Mouse (Mus musculus) CH12.LX (cell line): Measurements from ENCODE around the gene Arhgef38. TPM values are rescaled to one million over a fixed set of nuclear protein-coding genes. Genes with fewer than 3 reads are reported as not detected.
A peak's percentile ranks its signal among the peaks of the same experiment; 100 is the strongest.

Experiments used
- DNase-seq: peaks from one replicate; pipeline ENCODE4 v3.0.0-alpha.2; 2013; ENCODE audit errors: extremely low read depth
- H3K27ac ChIP-seq: 2 replicates; pipeline ENCODE4 v1.5.1; 2012; ENCODE audit warnings: low read depth, mild to moderate bottlenecking, control low read depth, moderate library complexity; ENCODE audit not compliant: insufficient read depth
- H3K27me3 ChIP-seq: replicated peaks from 2 replicates; pipeline ENCODE3; 2012; ENCODE audit warnings: inconsistent platforms
- H3K36me3 ChIP-seq, 2 experiments: replicated peaks in 1 of 2; 2 replicates each; pipeline versions ENCODE3 to v1.6.1; 2012; ENCODE audit warnings: inconsistent platforms in 1 of 2, low read length in 1 of 2, mild to moderate bottlenecking in 1 of 2, mixed read lengths in 1 of 2, moderate library complexity in 1 of 2; ENCODE audit not compliant: control insufficient read depth in 1 of 2, insufficient read depth in 1 of 2
- H3K4me1 ChIP-seq, 2 experiments: 2 replicates each; pipeline ENCODE4 v1.6.1; 2012; ENCODE audit warnings: inconsistent platforms in 1 of 2, moderate library complexity in 1 of 2; ENCODE audit not compliant: insufficient read depth in 2 of 2, control insufficient read depth in 1 of 2
- H3K4me2 ChIP-seq: 2 replicates; pipeline ENCODE4 v1.6.1; 2012; ENCODE audit warnings: low read depth, mild to moderate bottlenecking, control low read depth; ENCODE audit not compliant: poor library complexity, insufficient read depth, severe bottlenecking
- H3K4me3 ChIP-seq, 3 experiments: fragments of 150-350 bp in 1 of 3; sonication (generic) in 1 of 3; replicated peaks in 1 of 3; 2 replicates each; pipeline versions ENCODE3 to v1.5.1; 2011 to 2012; ENCODE audit warnings: low read depth in 2 of 3, low read length in 2 of 3, mild to moderate bottlenecking in 2 of 3, moderate library complexity in 2 of 3, control low read depth in 1 of 3, improper control_type of control experiment in 1 of 3, inconsistent platforms in 1 of 3, mixed read lengths in 1 of 3; ENCODE audit not compliant: poor library complexity in 1 of 3
- H3K79me2 ChIP-seq: replicated peaks from 2 replicates; pipeline ENCODE4 v1.6.1; 2012; ENCODE audit warnings: mild to moderate bottlenecking, moderate library complexity; ENCODE audit not compliant: control insufficient read depth, poor library complexity, insufficient read depth, severe bottlenecking; ENCODE audit errors: extremely low read depth
- H3K9ac ChIP-seq: 2 replicates; pipeline ENCODE4 v1.6.1; 2012; ENCODE audit warnings: low read depth, mild to moderate bottlenecking, control low read depth, moderate library complexity; ENCODE audit not compliant: insufficient read depth
- H3K9me3 ChIP-seq: replicated peaks from 2 replicates; pipeline ENCODE3; 2012; ENCODE audit warnings: low read length, inconsistent platforms, mixed read lengths
- BHLHE40 ChIP-seq: IDR thresholded peaks from 2 replicates; pipeline ENCODE4 v1.6.1; 2011; ENCODE audit warnings: mild to moderate bottlenecking, low read depth, low read length, improper control_type of control experiment
- CHD1 ChIP-seq: IDR thresholded peaks from 2 replicates; pipeline ENCODE4 v1.6.1; 2012; ENCODE audit warnings: low read depth, low read length, improper control_type of control experiment, inconsistent platforms
- E2F4 ChIP-seq: IDR thresholded peaks from 2 replicates; pipeline ENCODE4 v1.6.1; 2011; ENCODE audit warnings: low read depth, low read length, improper control_type of control experiment; ENCODE audit not compliant: insufficient replicate concordance
- EP300 ChIP-seq: IDR thresholded peaks from 2 replicates; pipeline ENCODE4 v1.6.1; 2011; ENCODE audit warnings: low read length, improper control_type of control experiment
- ETS1 ChIP-seq: conservative IDR thresholded peaks from 2 replicates; pipeline ENCODE4 v1.6.1; 2012; ENCODE audit warnings: low read depth, mild to moderate bottlenecking, inconsistent platforms, low read length, improper control_type of control experiment, moderate library complexity
- HCFC1 ChIP-seq: IDR thresholded peaks from 2 replicates; pipeline ENCODE4 v1.6.1; 2012; ENCODE audit warnings: low read depth, mild to moderate bottlenecking, inconsistent platforms, low read length, improper control_type of control experiment
- IRF4 ChIP-seq: IDR thresholded peaks from 2 replicates; pipeline ENCODE4 v1.6.1; 2014; ENCODE audit warnings: low read depth, mild to moderate bottlenecking, inconsistent platforms, low read length, improper control_type of control experiment
- MAX ChIP-seq: IDR thresholded peaks from 2 replicates; pipeline ENCODE4 v1.6.1; 2011; ENCODE audit warnings: low read length, improper control_type of control experiment
- MAZ ChIP-seq: IDR thresholded peaks from 2 replicates; pipeline ENCODE4 v1.6.1; 2012; ENCODE audit warnings: low read depth, mild to moderate bottlenecking, inconsistent platforms, low read length, improper control_type of control experiment, moderate library complexity
- MEF2A ChIP-seq: IDR thresholded peaks from 2 replicates; pipeline ENCODE4 v1.6.1; 2014; ENCODE audit warnings: low read depth, mild to moderate bottlenecking, inconsistent platforms, low read length, improper control_type of control experiment, borderline replicate concordance
- NELFE ChIP-seq: IDR thresholded peaks from 2 replicates; pipeline ENCODE4 v1.6.1; 2011; ENCODE audit warnings: low read depth, low read length, improper control_type of control experiment
- NRF1 ChIP-seq: IDR thresholded peaks from 2 replicates; pipeline ENCODE4 v1.6.1; 2014; ENCODE audit warnings: low read depth, mild to moderate bottlenecking, inconsistent platforms, low read length, improper control_type of control experiment, moderate library complexity
- PAX5 ChIP-seq: IDR thresholded peaks from 2 replicates; pipeline ENCODE4 v1.6.1; 2012; ENCODE audit warnings: low read length, inconsistent platforms, mixed read lengths
- POLR2A ChIP-seq: IDR thresholded peaks from 2 replicates; pipeline ENCODE4 v1.6.1; 2011; ENCODE audit warnings: low read depth, mild to moderate bottlenecking, improper control_type of control experiment, low read length
- RAD21 ChIP-seq: IDR thresholded peaks from 2 replicates; pipeline ENCODE4 v1.6.1; 2011; ENCODE audit warnings: low read depth, mild to moderate bottlenecking, low read length, improper control_type of control experiment, moderate library complexity
- RCOR1 ChIP-seq: conservative IDR thresholded peaks from 2 replicates; pipeline ENCODE4 v1.6.1; 2012; ENCODE audit warnings: low read depth, mild to moderate bottlenecking, inconsistent platforms, low read length, improper control_type of control experiment
- SIN3A ChIP-seq: IDR thresholded peaks from 2 replicates; pipeline ENCODE4 v1.6.1; 2012; ENCODE audit warnings: low read length, improper control_type of control experiment, inconsistent platforms
- TBP ChIP-seq: conservative IDR thresholded peaks from 2 replicates; pipeline ENCODE4 v1.6.1; 2011; ENCODE audit warnings: low read depth, low read length, improper control_type of control experiment
- UBTF ChIP-seq: IDR thresholded peaks from 2 replicates; pipeline ENCODE4 v1.6.1; 2012; ENCODE audit warnings: low read depth, mild to moderate bottlenecking, inconsistent platforms, low read length, improper control_type of control experiment, moderate library complexity
- dilution Hi-C: fragments of 300-500 bp; cut with MboI; formaldehyde crosslinking; loops from 2 replicates; pipeline ENCODE4 v1.14.3; 2020; ENCODE audit warnings: low sequenced_read_pairs; ENCODE audit not compliant: extremely low pct_unique_long_range_greater_than_20kb, extremely low pct_ligation_motif_present
- in situ Hi-C: fragments of 300-500 bp; cut with MboI; formaldehyde crosslinking; loops from 3 replicates; pipeline ENCODE4 v1.14.3; 2019; ENCODE audit warnings: low sequenced_read_pairs, low pct_ligation_motif_present, low pct_unique_long_range_greater_than_20kb, mixed read lengths
- polyA plus RNA-seq: library from polyadenylated mRNA; unstranded; fragments of >175 nt; gene quantifications from 2 replicates; pipeline ENCODE4 v1.2.1, GENCODE M21; 2012; ENCODE audit warnings: low read depth; ENCODE audit not compliant: insufficient read length
- total RNA-seq, 2 experiments: library from RNA; depleted of rRNA; stranded (reverse); fragments of 300-350 nt in 1 of 2; fragments of >200 nt in 1 of 2; gene quantifications; 2 replicates each; pipeline ENCODE4 v1.2.3; 2012 to 2014

Gene Arhgef38
- total and polyA plus RNA-seq, 3 experiments: not detected

DNA sequence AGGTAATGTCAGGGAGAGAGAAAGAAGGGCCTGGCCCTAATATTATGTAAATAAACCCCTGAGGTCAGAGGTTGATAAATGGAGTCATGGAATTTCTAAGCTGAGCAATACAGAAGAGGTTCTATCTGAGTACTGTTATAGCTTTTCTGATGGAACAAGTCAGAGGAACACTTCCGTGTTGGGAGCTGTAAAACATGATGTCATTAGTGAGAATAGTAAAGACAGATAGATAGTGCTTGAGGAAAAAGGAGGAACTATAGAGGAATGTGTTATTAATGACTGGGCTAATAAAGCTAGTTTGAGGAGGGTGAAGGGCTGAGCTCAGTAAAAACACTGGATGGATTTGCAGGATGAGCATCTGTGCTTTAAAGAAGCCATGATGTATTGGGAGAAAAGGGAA, 140.4 kb downstream of the Arhgef38 start:
- Histone ChIP-seq H3K79me2 (peaks cover 35% of the 10 kb centered on the region), H3K27ac (no peak overlapping the region), H3K9ac (no peak overlapping the region), H3K36me3 (peaks cover 18 to 42% of the 10 kb centered on the region in 2 experiments), H3K9me3 (no peaks in the 10 kb centered on the region), H3K4me2 (no peak overlapping the region), H3K4me1 (peaks cover 5 to 29% of the 10 kb centered on the region in 2 experiments), H3K4me3 (no peak overlapping the region), H3K27me3 (no peaks in the 10 kb centered on the region)
- in situ Hi-C loops (no loop called here), dilution Hi-C loops (no loop called here)
- no peak for DNase-seq
- TF ChIP-seq NRF1 (no peak), SIN3A (no peak)

DNA sequence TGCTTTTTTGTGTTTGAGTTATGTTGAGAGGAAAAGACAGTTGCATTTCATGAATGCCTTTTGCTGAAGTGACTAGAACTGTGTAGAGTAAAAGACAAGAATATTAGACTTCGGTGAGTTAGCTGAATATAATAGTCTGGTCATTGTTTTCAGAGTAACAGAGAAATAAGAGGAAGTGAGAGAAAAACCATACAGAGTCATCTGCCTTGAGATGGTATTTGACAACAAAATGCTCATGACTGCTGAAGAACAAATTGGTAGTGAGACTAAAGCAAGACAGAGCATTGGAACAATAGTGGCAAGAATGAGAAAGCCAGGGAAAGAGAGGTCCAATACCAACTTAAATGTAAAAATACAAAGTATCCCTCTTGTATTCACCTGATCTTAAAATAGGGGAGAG, 141.8 kb downstream of the Arhgef38 start:
- dilution Hi-C loops: no loop called here
- no peaks in the 10 kb centered on the region for H3K9me3 ChIP-seq
- in situ Hi-C loops: no loop called here

DNA sequence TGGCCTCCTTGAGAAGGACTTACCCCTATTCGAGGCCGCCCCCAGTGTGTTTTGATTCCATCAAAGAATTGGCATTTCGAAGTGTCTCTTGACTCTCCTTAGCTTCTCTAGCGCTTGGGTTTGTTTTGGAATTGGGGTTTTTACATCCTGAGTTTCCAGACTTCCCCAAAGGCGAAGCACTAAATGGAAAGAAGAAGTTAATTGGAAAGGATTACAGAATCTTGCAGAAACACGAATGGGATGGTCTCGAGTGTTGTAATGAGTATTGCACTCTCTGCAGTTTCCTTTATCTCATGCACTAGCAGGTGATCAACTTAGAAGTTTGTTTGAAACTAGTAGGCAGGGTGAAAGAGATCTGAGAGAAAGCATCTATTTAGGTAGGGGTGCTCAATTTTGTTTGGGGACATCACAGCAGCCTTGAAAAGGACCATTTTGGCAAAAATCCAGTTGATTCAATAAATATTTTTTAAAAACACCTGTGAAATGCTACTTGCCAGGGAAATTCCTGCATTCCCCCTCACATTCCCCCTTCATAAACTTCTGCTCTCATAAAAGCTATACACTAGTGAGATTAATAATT, 142.4 kb downstream of the Arhgef38 start:
- Histone ChIP-seq H3K27me3 (no peaks in the 10 kb centered on the region), H3K9ac (peak overlapping the region; percentile 77), H3K4me2 (peak overlapping the region; percentile 98), H3K27ac (peak overlapping the region; percentile 11), H3K36me3 (peaks cover 3 to 25% of the 10 kb centered on the region in 2 experiments), H3K4me1 (peaks cover 5 to 42% of the 10 kb centered on the region in 2 experiments), H3K4me3 (peak overlapping the region; percentile 73 to 94 (median 81)), H3K79me2 (peaks cover 52% of the 10 kb centered on the region), H3K9me3 (no peaks in the 10 kb centered on the region)
- in situ Hi-C loops: no loop called here
- no peak for DNase-seq
- no peak for TF ChIP-seq E2F4
- no peak for TF ChIP-seq MAX
- no peak for TF ChIP-seq POLR2A
- no peak for TF ChIP-seq UBTF
- TF ChIP-seq CHD1: peak; percentile 52; the same call in 1 of the 2 replicates
- TF ChIP-seq NELFE: no peak
- dilution Hi-C loops: no loop called here

More for the DNA sequence above, 141.8 kb downstream of the Arhgef38 start:
- Histone ChIP-seq H3K36me3 (peaks cover 6 to 31% of the 10 kb centered on the region in 2 experiments), H3K27ac (no peak overlapping the region), H3K4me2 (peak overlapping the region; percentile 98), H3K27me3 (no peaks in the 10 kb centered on the region), H3K4me1 (peaks cover 5 to 42% of the 10 kb centered on the region in 2 experiments), H3K9ac (peak overlapping the region; percentile 77), H3K4me3 (peak overlapping the region; percentile 73 to 94 (median 81)), H3K79me2 (peaks cover 48% of the 10 kb centered on the region)
- DNase-seq: peak; percentile 63
- TF ChIP-seq HCFC1 (no peak), PAX5 (no peak), RCOR1 (no peak), IRF4 (peak; percentile 86), TBP (0 out of 2 replicates have a peak, but pooled peaks have one; percentile 28), MAZ (no peak), EP300 (peak; percentile 80), MAX (no peak), RAD21 (no peak), BHLHE40 (peak; percentile 29; the same call in 1 of the 2 replicates), ETS1 (no peak), MEF2A (no peak)
